Mouse (Mus musculus): ENCODE results near the gene Ninj1.

Gene Ninj1

GRCm38 (mm10) chr13:49187288-49188218 is at the start of gene Ninj1:
Ninj1 (plus strand) TSS chr13:49187485.
- 2% methylated on average over 68 of the region's 87 CpGs for WGBS

- WGBS: 55% methylated on average over 4 of the region's 4 CpGs
These were observed 46.7 kb upstream of the Ninj1 start for GRCm38 (mm10) chr13:49140567-49140966.

GRCm38 (mm10) chr13:49142396-49142795 is 44.9 kb upstream of the Ninj1 start:
- WGBS: 95% methylated on average over 5 of the region's 5 CpGs

DNA sequence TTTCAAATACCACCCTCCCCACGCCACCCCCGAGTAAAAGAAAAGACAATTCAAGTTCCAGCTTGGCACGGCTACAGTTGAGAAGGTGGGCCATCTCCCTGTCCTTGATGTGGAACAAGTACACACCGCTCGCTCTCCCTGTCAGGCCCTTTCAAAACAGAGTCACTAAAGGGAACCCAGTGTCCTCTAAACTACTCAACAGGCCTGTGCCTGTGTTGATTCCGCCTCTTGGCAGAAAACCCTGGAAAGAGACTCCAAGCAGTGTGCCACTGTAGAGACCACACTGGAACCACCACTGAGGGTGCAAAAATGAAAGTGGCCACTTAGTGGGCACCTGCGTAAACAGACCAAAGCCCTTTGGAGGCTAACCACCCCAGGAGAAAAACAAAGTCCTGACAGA is 44.0 kb upstream of the Ninj1 start:
- WGBS: 68% methylated on average over 7 of the region's 7 CpGs

GRCm38 (mm10) chr13:49144451-49144850 is 42.8 kb upstream of the Ninj1 start:
- 29% methylated on average over 6 of the region's 6 CpGs for WGBS

DNA sequence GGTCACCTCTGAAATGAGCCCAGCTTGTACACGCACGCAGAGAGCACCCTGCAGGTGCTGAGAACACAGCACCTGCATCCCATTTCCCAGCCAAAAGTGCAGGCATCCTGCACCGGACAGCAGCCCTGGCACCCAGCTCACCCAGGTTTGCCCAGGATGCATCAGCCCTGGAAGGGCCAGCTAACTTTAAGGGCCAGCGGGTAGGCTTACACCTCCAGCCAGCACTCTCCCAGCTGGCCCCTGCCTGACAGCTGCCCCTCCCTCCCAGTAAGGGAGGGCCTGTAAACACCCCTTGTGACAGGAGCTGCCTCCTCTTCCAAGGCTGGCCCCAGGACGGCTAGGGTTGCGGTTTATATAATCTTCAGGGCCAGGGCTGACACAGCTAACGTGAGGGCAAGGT is 41.9 kb upstream of the Ninj1 start:
- 39% methylated on average over 7 of the region's 7 CpGs for WGBS

GRCm38 (mm10) chr13:49146040-49146697 is 41.1 kb upstream of the Ninj1 start:
- WGBS: 20% methylated on average over 17 of the region's 17 CpGs

- 2% methylated on average over 39 of the region's 44 CpGs for WGBS
These were observed 40.6 kb upstream of the Ninj1 start for GRCm38 (mm10) chr13:49146698-49147006.

GRCm38 (mm10) chr13:49147007-49147857 is 40.1 kb upstream of the Ninj1 start:
- WGBS: 1% methylated on average over 89 of the region's 98 CpGs

- 0% methylated on average over 37 of the region's 43 CpGs for WGBS
These were observed 39.4 kb upstream of the Ninj1 start, which contains the start of gene Wnk2 for GRCm38 (mm10) chr13:49147858-49148226. Wnk2 (minus strand) TSS chr13:49148014.

- 89% methylated on average over 4 of the region's 4 CpGs for WGBS
These were observed 38.6 kb upstream of the Ninj1 start for GRCm38 (mm10) chr13:49148687-49149086.

DNA sequence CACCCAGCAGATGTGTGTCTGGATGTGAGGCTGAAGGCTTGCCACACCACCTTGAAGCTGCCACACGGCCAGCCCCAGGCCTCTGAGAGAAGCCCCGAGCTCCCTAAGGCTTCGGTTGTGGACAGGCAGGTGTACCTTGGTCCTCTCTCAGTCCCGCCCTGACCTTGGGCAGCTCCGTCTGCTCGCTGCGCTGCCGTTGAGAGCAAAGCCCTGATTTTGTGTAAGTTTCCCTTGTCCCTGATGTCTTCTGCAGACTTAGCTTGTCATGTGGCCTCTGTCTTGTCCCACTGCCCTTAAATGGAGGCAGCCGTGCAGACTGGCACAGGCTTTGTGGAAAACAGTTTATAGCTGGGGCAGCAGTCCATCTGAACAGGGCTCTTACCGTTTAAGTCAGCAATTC is 33.3 kb upstream of the Ninj1 start:
- 79% methylated on average over 10 of the region's 10 CpGs for WGBS

GRCm38 (mm10) chr13:49154621-49155020 is 32.7 kb upstream of the Ninj1 start:
- WGBS: 61% methylated on average over 7 of the region's 7 CpGs

- 84% methylated on average over 4 of the region's 4 CpGs for WGBS
These were observed 30.6 kb upstream of the Ninj1 start for GRCm38 (mm10) chr13:49156645-49157044.

- 70% methylated on average over 10 of the region's 10 CpGs for WGBS
These were observed 29.1 kb upstream of the Ninj1 start for GRCm38 (mm10) chr13:49158040-49158713.

DNA sequence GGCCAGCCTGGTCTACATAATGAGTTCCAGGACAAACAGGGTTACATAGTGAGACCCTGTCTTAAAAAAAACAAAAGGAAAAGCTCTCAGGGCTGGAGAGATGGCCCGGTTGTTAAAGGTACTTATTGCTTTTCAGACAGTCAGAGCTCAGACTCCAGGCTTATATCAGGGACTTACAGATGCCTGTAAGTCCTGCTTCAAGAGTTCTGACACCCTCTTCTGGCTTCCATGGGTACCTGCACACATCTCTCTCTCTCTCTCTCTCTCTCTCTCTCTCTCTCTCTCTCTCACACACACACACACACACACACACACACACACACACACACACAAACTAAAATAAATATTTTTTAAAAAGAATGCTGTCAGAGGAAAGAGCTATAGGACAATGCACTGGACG is 26.0 kb upstream of the Ninj1 start:
- WGBS: 51% methylated on average over 2 of the region's 2 CpGs

GRCm38 (mm10) chr13:49162722-49163121 is 24.6 kb upstream of the Ninj1 start:
- 90% methylated on average over 4 of the region's 4 CpGs for WGBS

DNA sequence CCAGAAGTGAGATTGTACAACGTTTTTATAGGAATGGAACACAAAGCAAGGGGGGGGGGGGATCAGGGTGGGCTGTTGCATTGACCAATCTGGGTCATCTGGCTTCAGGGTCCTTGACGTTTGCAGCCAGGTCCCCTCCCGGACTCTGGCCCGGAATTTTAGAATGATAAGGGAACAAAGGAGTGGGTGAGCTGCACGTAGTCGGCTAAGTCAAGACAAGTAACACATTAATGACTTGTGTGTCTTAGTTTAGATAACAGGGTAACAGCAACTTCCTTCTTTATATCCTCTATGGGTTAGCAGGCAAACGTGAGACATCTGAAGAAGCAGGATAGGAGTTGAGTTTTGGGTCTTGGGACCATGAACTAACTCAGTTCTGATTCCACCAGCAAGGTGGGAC is 23.6 kb upstream of the Ninj1 start:
- WGBS: 87% methylated on average over 7 of the region's 7 CpGs

DNA sequence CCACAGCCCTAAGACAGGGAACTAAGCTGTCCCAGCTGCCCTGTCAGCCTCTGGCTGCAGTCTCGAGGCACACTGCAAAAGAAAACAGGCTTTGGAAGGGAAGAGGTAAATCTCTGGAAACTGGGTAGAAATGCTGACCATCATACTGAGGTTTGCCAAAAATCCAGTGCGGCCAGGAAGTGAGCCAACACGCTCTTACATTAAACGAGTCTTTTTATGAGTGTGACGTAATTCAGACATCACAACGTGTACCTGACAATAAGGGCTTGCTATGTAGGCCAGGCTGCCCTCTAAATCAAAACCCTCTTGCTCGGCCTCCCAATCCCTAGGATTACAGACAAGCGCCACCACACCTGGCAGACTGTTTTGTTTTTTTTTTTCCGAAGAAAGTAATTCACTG is 20.2 kb upstream of the Ninj1 start:
- 60% methylated on average over 9 of the region's 9 CpGs for WGBS

DNA sequence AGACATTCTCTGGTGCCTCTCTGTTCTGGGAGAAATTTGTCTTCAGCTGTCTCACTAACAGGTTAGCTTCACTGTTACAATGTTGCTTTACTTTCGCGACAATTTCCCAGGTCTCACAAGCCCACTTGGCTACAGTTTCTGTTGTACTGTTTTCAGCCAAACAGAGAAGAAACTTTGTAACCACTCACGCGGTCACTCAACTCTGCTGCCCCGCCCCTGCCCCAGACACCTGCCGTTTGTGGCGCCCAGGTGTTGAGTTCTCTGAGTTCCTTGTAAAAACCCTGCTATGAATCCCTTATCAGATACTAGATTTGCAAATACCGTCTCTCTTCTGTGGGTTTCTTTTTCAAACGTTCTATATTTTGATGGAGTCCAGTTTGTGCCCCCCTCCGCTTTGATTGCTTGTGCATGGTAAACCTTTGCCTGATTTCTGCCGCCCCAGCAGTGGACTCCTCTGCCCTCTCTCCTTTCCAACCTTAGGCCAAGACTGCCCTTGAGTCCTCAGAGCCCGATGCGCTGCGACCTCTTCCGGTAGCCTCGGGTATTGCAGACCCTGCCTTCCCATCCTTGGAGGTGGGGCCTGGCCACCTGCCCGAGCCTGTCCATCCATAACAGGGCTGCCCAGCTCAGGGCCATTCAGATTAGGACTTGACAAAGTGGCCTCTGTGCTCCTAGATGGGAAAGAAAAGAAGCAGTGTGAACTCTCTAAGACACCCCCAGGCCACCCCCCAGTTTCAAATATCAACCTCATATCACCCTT is 17.7 kb upstream of the Ninj1 start:
- WGBS: 34% methylated on average over 17 of the region's 17 CpGs

GRCm38 (mm10) chr13:49170623-49171022 is 16.7 kb upstream of the Ninj1 start:
- WGBS: 64% methylated on average over 11 of the region's 11 CpGs
